Mouse (Mus musculus) heart, embryonic 12.5 days (tissue): ENCODE results near the gene Nr1h5. TPM values are rescaled to one million over a fixed set of nuclear protein-coding genes. Genes with fewer than 3 reads are reported as not detected.

Experiments
- ATAC-seq: fragments of 200-750 bp; cut with Nextera tagmentation; 2 replicates; pipeline ENCODE4 v1.8.0; 2017; ENCODE audit warnings: moderate TSS enrichment, moderate library complexity; ENCODE audit not compliant: insufficient number of reproducible peaks, low FRiP score
- H3K27ac ChIP-seq: fragments of 300-500 bp; sonication (generic); 2 replicates; pipeline ENCODE4 v1.5.1; 2016; ENCODE audit warnings: mild to moderate bottlenecking, moderate library complexity; ENCODE audit not compliant: poor library complexity, severe bottlenecking
- H3K27me3 ChIP-seq: fragments of 300-500 bp; sonication (generic); replicated peaks from 2 replicates; pipeline ENCODE4 v1.6.1; 2016; ENCODE audit warnings: mild to moderate bottlenecking, moderate library complexity
- H3K36me3 ChIP-seq: fragments of 300-500 bp; sonication (generic); 2 replicates; pipeline ENCODE4 v1.6.1; 2016; ENCODE audit warnings: mild to moderate bottlenecking, moderate library complexity
- H3K4me1 ChIP-seq: fragments of 300-500 bp; sonication (generic); replicated peaks from 2 replicates; pipeline ENCODE4 v1.6.1; 2016; ENCODE audit warnings: mild to moderate bottlenecking
- H3K4me2 ChIP-seq: fragments of 300-500 bp; sonication (generic); 2 replicates; pipeline ENCODE4 v1.6.1; 2016; ENCODE audit warnings: mild to moderate bottlenecking, moderate library complexity
- H3K4me3 ChIP-seq: fragments of 300-500 bp; sonication (generic); 2 replicates; pipeline ENCODE4 v1.5.1; 2016; ENCODE audit warnings: mild to moderate bottlenecking
- H3K9ac ChIP-seq: fragments of 300-500 bp; sonication (generic); 2 replicates; pipeline ENCODE4 v1.6.1; 2016; ENCODE audit warnings: mild to moderate bottlenecking, moderate library complexity
- H3K9me3 ChIP-seq: fragments of 300-500 bp; sonication (generic); replicated peaks from 2 replicates; pipeline ENCODE4 v1.6.1; 2016; ENCODE audit warnings: mild to moderate bottlenecking, moderate library complexity
- WGBS: fragments of 180-500 bp; shearing (Covaris S2); methylation state at CpG from one replicate; pipeline ENCODE4 v1.1.7; 2016; 5-methylcytosine and 5-hydroxymethylcytosine counted together
- polyA plus RNA-seq: library from polyadenylated mRNA; unstranded; fragments of >200 nt; fragmentation: Nextera tagmentation; extraction: Ambion mirVana; gene quantifications from 2 replicates; pipeline ENCODE4 v1.2.1, GENCODE M21; 2016

The Nr1h5 gene
- polyA plus RNA-seq: 0.14 and 0.40 TPM in 2 replicates

- no peak within 1 kb of the TSS for H3K4me3 ChIP-seq
- no peak for ATAC-seq
- WGBS: 7% methylated on average over 3 of the region's 3 CpGs
- H3K4me2 ChIP-seq: no peak within 1 kb of the TSS
- H3K36me3 ChIP-seq: no peaks in the 10 kb centered on the region
- H3K27me3 ChIP-seq: no peaks in the 10 kb centered on the region
- no peaks in the 10 kb centered on the region for H3K9me3 ChIP-seq
- H3K9ac ChIP-seq: no peak within 1 kb of the TSS
- H3K27ac ChIP-seq: no peak within 1 kb of the TSS
- peaks cover 4% of the 10 kb centered on the region for H3K4me1 ChIP-seq
Measured at GRCm38 (mm10) chr3:102964033-102964432, at the start of gene Nr1h5. Gene Nr1h5, minus strand, starts transcription at chr3:102964133.

DNA sequence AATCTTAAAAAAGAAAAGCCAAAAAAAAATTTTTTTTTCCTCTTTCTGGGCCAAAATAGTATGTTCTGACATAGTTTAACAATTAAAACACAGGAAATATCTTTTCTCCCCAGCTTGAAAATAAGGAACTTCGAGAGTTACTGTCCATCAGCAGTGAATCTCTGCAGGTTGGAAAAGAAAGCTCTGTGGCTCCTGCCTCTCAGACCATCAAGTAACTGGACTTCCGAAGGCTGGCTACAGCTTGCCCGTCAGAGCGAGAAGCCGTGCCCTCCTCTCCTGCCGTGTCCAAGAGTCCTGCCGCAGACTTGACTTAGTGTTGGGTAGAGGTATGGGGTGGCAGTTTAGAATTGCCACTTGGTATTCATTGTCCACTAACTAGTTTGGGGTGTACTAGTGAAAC, 37.7 kb upstream of the Nr1h5 start:
- no peaks in the 10 kb centered on the region for H3K27me3 ChIP-seq
- H3K9ac ChIP-seq: no peak overlapping the region
- H3K36me3 ChIP-seq: peaks cover 70% of the 10 kb centered on the region
- H3K4me3 ChIP-seq: no peak overlapping the region
- H3K9me3 ChIP-seq: no peaks in the 10 kb centered on the region
- WGBS: 89% methylated on average over 7 of the region's 7 CpGs
- H3K27ac ChIP-seq: no peak overlapping the region
- H3K4me2 ChIP-seq: no peak overlapping the region
- peaks cover 1% of the 10 kb centered on the region for H3K4me1 ChIP-seq
- ATAC-seq: no peak

DNA sequence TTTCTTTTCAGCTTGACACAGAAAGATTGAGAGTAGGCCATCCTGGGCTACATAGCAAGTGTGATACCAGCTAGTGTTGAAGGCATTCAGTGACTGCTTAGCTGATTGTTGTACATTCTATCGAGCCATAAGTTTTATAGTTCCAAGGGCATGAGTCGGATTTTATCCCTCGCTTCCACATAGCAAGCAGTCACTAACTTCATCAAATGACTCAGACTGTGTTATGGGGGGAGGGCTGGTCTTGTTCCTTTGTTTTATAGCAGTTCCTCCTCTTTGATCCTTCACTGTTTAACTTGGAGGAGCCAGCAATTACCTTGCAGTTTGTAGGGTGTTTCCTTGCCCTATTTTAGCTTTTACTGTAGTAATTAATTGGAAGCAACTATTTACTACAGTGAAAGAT, 33.7 kb upstream of the Nr1h5 start:
- Histone ChIP-seq H3K27me3 (no peaks in the 10 kb centered on the region), H3K4me3 (no peak overlapping the region), H3K9ac (no peak overlapping the region), H3K9me3 (no peaks in the 10 kb centered on the region), H3K36me3 (peaks cover 44% of the 10 kb centered on the region), H3K4me1 (peaks cover 11% of the 10 kb centered on the region), H3K27ac (no peak overlapping the region), H3K4me2 (no peak overlapping the region)
- ATAC-seq: no peak
- 81% methylated on average over 3 of the region's 3 CpGs for WGBS

GRCm38 (mm10) chr3:102997036-102997435, 33.1 kb upstream of the Nr1h5 start:
- Histone ChIP-seq H3K27me3 (no peaks in the 10 kb centered on the region), H3K27ac (no peak overlapping the region), H3K36me3 (peaks cover 39% of the 10 kb centered on the region), H3K9ac (no peak overlapping the region), H3K9me3 (no peaks in the 10 kb centered on the region), H3K4me1 (peaks cover 11% of the 10 kb centered on the region), H3K4me3 (no peak overlapping the region), H3K4me2 (no peak overlapping the region)
- no peak for ATAC-seq
- 78% methylated on average over 10 of the region's 10 CpGs for WGBS

GRCm38 (mm10) chr3:102995605-102996321, 31.8 kb upstream of the Nr1h5 start, which contains the start of gene Sike1:
Gene Sike1, plus strand, starts transcription at chr3:102995708.
- peak; percentile 98 for ATAC-seq
- peaks cover 11% of the 10 kb centered on the region for H3K4me1 ChIP-seq
- H3K36me3 ChIP-seq: peaks cover 28% of the 10 kb centered on the region
- H3K9ac ChIP-seq: peak within 1 kb of the TSS; percentile 83
- peak within 1 kb of the TSS; percentile 65 for H3K4me2 ChIP-seq
- H3K27me3 ChIP-seq: no peaks in the 10 kb centered on the region
- under 1% methylated on average over 60 of the region's 60 CpGs for WGBS
- H3K9me3 ChIP-seq: no peaks in the 10 kb centered on the region
- peak within 1 kb of the TSS; percentile 70 for H3K4me3 ChIP-seq
- peak within 1 kb of the TSS; percentile 91 for H3K27ac ChIP-seq

DNA sequence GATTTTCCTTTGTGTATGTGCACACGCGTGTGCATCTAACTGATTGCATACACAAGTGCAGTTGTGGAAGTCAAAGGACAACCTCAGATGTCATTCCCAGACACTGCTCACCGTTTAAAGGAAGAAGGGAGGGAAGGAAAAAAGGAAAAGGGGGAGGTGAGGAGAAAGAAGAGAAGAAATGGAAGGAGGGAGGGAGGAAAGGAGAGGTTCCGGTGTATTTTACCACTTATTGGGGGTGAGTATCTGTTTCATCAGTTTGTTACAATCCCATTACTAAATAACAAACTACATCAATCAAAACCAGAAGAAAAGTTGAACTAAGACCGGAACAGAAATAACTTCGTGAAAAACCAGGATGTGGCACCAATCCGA, 31.3 kb upstream of the Nr1h5 start:
- Histone ChIP-seq H3K4me3 (peak overlapping the region; percentile 70), H3K9ac (peak overlapping the region; percentile 83; the same call in 1 of the 2 replicates)
- 51% methylated on average over 7 of the region's 7 CpGs for WGBS

DNA sequence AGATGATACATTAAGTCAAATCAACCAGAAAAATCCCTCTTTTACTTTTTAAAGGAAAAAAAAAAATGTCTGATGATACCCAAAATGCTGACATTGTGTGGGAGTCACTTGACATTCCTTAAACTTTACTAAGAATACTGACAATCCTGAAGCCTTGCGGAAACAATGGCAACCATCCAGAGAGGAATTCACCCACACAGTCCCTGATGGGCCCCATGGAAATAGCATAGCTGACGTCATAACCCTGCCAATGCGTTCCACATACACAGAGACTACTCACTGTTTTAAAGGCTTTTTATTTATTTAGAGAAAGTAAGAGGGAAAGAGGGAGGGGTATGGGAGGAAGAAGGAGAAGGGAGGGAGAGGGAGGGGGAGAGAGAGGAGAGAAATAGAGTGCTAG, 29.0 kb upstream of the Nr1h5 start:
- no peak for ATAC-seq
- H3K4me1 ChIP-seq: peaks cover 11% of the 10 kb centered on the region
- no peak overlapping the region for H3K27ac ChIP-seq
- H3K9me3 ChIP-seq: no peaks in the 10 kb centered on the region
- H3K9ac ChIP-seq: no peak overlapping the region
- no peak overlapping the region for H3K4me2 ChIP-seq
- no peaks in the 10 kb centered on the region for H3K36me3 ChIP-seq
- no peaks in the 10 kb centered on the region for H3K27me3 ChIP-seq
- no peak overlapping the region for H3K4me3 ChIP-seq
- WGBS: 28% methylated on average over 3 of the region's 3 CpGs

More for the DNA sequence above, 31.3 kb upstream of the Nr1h5 start:
- peak overlapping the region; percentile 91; the same call in 1 of the 2 replicates for H3K27ac ChIP-seq
- peaks cover 11% of the 10 kb centered on the region for H3K4me1 ChIP-seq
- peak overlapping the region; percentile 65 for H3K4me2 ChIP-seq
- H3K9me3 ChIP-seq: no peaks in the 10 kb centered on the region
- H3K36me3 ChIP-seq: peaks cover 23% of the 10 kb centered on the region
- no peak for ATAC-seq
- no peaks in the 10 kb centered on the region for H3K27me3 ChIP-seq

- Histone ChIP-seq H3K9ac (no peak overlapping the region), H3K9me3 (no peaks in the 10 kb centered on the region), H3K4me2 (no peak overlapping the region), H3K4me1 (peaks cover 7% of the 10 kb centered on the region; the same call in 1 of the 2 replicates), H3K4me3 (no peak overlapping the region), H3K27ac (no peak overlapping the region), H3K27me3 (no peaks in the 10 kb centered on the region), H3K36me3 (no peaks in the 10 kb centered on the region)
- 64% methylated on average over 8 of the region's 8 CpGs for WGBS
- ATAC-seq: no peak
Measured at GRCm38 (mm10) chr3:102991041-102991440, 27.1 kb upstream of the Nr1h5 start.

- no peak for ATAC-seq
- H3K4me3 ChIP-seq: no peak overlapping the region
- 48% methylated on average over 3 of the region's 3 CpGs for WGBS
- H3K4me2 ChIP-seq: 0 out of 2 replicates have a peak overlapping the region, but pooled peaks have one; percentile 9
- no peak overlapping the region for H3K27ac ChIP-seq
- no peaks in the 10 kb centered on the region for H3K27me3 ChIP-seq
- H3K36me3 ChIP-seq: no peaks in the 10 kb centered on the region
- H3K9ac ChIP-seq: no peak overlapping the region
- H3K4me1 ChIP-seq: no peaks in the 10 kb centered on the region; the same call in 1 of the 2 replicates
- H3K9me3 ChIP-seq: no peaks in the 10 kb centered on the region
Measured at GRCm38 (mm10) chr3:102980349-102980736, 16.4 kb upstream of the Nr1h5 start.

- no peak for ATAC-seq
- no peaks in the 10 kb centered on the region for H3K9me3 ChIP-seq
- no peaks in the 10 kb centered on the region for H3K27me3 ChIP-seq
- no peaks in the 10 kb centered on the region; the same call in 1 of the 2 replicates for H3K4me1 ChIP-seq
- H3K9ac ChIP-seq: no peak overlapping the region
- 0 out of 2 replicates have a peak overlapping the region, but pooled peaks have one; percentile 9 for H3K4me2 ChIP-seq
- H3K27ac ChIP-seq: no peak overlapping the region
- H3K4me3 ChIP-seq: no peak overlapping the region
- H3K36me3 ChIP-seq: no peaks in the 10 kb centered on the region
- 36% methylated on average over 10 of the region's 10 CpGs for WGBS
Measured at GRCm38 (mm10) chr3:102979550-102980348, 15.8 kb upstream of the Nr1h5 start.

DNA sequence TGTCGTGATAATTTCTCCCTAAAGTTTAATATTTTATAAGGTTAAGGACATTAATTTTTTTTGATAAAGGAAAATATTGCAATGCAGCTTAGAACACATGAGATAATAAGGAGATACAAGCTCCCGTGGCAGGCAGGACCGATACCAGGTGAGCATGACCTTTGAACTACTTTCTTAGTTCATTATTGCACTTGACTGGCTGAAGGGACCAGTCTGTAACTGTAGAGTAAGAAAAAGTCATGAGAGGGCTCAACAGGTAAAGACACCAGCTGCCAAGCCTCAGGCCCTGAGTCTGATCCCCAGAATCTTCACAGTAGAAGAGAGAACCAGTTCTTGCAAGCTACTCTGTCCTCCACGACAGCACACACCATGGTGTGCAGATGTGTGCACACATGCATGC, 13.0 kb upstream of the Nr1h5 start:
- no peak overlapping the region for H3K4me2 ChIP-seq
- H3K9me3 ChIP-seq: no peaks in the 10 kb centered on the region
- no peak overlapping the region for H3K4me3 ChIP-seq
- no peaks in the 10 kb centered on the region for H3K36me3 ChIP-seq
- 79% methylated on average over 4 of the region's 4 CpGs for WGBS
- H3K27me3 ChIP-seq: no peaks in the 10 kb centered on the region
- ATAC-seq: no peak
- H3K4me1 ChIP-seq: no peaks in the 10 kb centered on the region; the same call in 1 of the 2 replicates
- no peak overlapping the region for H3K9ac ChIP-seq
- H3K27ac ChIP-seq: no peak overlapping the region
